Mouse (Mus musculus): Measurements from ENCODE around the gene Ipo4.

Gene Ipo4

DNA sequence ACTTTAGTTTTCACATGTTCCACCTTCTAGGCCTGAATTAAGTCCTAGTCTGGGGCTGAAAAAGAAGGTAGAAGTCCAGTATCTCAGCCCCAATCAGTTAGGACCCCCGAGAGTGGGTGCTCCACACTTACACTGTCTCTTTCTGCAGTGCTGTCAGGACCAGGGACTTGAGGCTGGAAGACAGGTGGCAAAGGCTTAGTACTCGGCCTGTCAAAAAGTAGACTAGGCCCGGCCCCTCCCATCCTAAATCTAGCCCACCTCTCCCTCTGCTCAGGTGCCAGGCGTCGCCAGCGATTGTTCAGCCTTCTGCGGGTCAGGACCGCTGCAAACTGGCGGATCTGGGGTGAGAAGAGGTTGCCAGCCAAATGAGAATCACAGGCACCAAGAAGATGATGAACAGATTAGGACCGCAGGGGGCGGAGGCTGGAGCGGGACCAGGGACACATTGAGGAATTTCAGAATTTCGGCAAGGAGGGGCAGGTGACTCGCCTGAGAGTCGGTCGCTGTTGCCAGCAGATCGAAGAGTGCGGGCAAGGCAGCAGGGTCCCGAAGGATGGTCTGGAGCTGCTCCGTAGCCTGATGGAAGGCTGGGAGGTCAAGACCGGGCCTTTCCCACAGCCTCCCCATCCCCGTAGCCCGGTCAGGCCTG lies 759 bp downstream of the Ipo4 start:
- CTCF ChIA-PET: interaction anchor here (0.7 kb wide), 1 partner anchor 110 kb away, joined by 3 read pairs; no protein-coding TSS in a partner anchor

DNA sequence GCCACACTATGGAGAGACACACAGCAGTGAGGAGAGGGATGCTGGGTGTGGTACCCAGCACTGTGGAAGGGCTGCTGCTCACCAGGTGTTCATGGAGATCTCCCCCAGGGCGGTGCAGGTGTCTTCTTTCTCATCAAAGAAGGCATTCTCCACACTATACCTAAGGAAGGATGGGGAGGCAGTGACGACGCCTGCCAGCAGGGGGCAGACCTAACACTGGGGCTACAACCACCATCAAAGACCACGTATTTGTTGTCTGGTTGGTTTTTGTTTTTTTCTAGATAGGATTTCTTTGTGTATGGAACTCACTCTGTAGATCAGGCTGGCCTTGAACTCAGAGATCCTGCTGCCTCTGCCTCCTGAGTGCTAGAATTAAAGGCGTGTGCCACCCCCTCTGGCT lies 6.4 kb downstream of the Ipo4 start:
- CTCF ChIA-PET: interaction anchor here (0.6 kb wide), 1 partner anchor 113 kb away, joined by 3 read pairs; no protein-coding TSS in a partner anchor

- CTCF ChIA-PET: no interaction called here
Measured at GRCm38 (mm10) chr14:55628077-55628827, 7.5 kb downstream of the Ipo4 start.

GRCm38 (mm10) chr14:55618486-55619195 lies 17.1 kb downstream of the Ipo4 start:
- CTCF ChIA-PET: interaction anchor here (0.5 kb wide), 1 partner anchor 26 kb away, joined by 5 read pairs; no protein-coding TSS in a partner anchor

GRCm38 (mm10) chr14:55617822-55618221 lies 17.9 kb downstream of the Ipo4 start, which contains the start of gene Rec8:
TSS of gene Rec8 (plus strand) at chr14:55618037.
- CTCF ChIA-PET: interaction anchor here (0.6 to 0.8 kb wide), 2 partner anchors 163 to 1064 kb away, joined by 3 to 12 read pairs; no protein-coding TSS in a partner anchor

DNA sequence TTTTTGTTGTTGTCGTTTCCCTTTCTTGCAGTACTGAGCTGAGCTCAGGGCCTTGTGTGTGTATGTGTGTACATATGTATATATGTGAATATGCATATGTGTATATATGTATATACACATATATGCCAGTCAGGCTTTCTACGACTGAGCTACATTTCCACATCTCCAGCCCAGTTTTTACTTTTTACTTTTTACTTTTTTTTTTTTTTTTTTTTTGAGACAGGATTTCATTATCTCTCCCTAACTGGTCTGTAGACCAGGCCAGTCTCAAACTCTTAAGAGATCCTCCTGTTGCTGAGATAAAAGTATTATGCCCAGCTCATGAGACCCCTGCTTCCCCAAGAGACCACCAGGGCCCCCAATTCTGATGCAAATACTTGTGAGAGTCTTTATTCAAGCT lies 18.9 kb downstream of the Ipo4 start:
- CTCF ChIA-PET: interaction anchor here (0.6 to 0.7 kb wide), 3 partner anchors 17 to 61 kb away, joined by 4 to 10 read pairs (median 5); no protein-coding TSS in a partner anchor

DNA sequence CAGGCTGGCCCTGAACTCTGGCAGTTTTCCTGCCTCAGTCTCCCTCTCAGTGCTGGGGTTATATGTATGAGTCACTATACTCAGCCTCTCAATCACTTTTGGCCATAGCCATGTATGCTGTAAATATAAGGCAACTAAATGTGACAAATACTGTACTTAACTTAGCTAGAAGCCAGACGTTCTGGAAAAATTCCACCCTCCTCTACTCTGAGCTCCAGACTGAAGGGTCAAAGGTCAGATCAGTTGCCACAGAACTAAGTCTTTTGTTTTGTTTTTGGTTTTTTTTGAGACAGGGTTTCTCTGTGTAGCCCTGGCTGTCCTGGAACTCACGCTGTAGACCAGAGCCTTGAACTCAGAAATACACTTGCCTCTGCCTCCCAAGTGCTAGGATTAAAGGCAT lies 19.9 kb downstream of the Ipo4 start:
- CTCF ChIA-PET: no interaction called here

- CTCF ChIA-PET: no interaction called here
Measured at GRCm38 (mm10) chr14:55614565-55615178, 21.1 kb downstream of the Ipo4 start.

- CTCF ChIA-PET: no interaction called here
Measured at GRCm38 (mm10) chr14:55613346-55613745, 22.4 kb downstream of the Ipo4 start.

GRCm38 (mm10) chr14:55608339-55608738 lies 27.4 kb downstream of the Ipo4 start:
- CTCF ChIA-PET: no interaction called here

DNA sequence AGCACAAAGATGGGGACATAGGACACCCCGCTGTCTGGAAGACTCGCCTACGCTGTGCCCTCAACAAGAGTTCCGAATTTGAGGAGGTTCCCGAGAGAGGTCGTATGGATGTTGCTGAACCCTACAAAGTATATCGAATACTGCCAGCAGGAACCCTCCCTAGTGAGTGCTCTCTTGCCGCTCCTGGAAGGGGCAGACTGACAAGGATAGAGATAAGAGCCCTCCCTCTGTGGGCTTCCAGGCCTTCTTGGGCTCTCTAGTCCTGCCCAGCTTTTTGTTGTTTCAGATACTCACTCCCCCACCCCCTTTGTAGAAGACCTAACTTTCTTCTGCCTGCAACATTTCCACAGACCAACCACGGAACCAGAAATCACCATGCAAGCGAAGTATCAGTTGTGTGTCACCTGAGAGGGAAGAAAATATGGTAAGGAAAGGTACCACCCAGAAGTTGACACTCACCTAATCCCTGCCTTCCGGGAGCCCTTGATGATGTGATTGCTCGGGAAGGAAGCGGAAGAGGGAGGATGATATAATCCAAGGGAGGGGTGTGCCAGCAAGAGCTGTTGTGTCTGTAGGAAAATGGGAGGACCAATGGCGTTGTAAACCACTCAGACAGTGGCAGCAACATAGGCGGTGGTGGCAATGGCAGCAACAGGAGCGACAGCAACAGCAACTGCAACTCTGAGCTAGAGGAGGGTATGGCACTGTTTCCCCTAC lies 29.9 kb downstream of the Ipo4 start:
- CTCF ChIA-PET: interaction anchor here (0.5 to 0.7 kb wide), 2 partner anchors 54 to 59 kb away, joined by 3 to 8 read pairs; partner anchors contain the start of gene Mdp1

DNA sequence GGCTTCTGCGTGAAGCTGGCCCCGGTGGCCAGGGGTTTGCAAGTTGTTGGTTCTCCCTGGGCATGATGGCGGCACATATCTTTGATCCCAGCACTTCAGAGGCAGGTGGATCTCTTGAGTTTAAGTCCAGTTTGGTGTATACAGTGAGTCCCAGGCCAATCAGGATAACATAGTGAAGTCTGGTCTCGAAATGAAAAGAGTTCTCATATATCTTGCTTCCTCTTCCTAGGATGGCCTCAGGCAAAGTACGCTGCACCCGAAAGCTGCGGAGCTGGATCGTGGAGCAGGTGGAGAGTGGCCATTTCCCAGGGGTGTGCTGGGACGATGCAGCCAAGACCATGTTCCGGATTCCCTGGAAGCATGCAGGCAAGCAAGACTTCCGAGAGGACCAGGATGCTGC lies 30.9 kb downstream of the Ipo4 start:
- CTCF ChIA-PET: interaction anchor here (0.8 kb wide), 1 partner anchor 419 kb away, joined by 3 read pairs; no protein-coding TSS in a partner anchor

DNA sequence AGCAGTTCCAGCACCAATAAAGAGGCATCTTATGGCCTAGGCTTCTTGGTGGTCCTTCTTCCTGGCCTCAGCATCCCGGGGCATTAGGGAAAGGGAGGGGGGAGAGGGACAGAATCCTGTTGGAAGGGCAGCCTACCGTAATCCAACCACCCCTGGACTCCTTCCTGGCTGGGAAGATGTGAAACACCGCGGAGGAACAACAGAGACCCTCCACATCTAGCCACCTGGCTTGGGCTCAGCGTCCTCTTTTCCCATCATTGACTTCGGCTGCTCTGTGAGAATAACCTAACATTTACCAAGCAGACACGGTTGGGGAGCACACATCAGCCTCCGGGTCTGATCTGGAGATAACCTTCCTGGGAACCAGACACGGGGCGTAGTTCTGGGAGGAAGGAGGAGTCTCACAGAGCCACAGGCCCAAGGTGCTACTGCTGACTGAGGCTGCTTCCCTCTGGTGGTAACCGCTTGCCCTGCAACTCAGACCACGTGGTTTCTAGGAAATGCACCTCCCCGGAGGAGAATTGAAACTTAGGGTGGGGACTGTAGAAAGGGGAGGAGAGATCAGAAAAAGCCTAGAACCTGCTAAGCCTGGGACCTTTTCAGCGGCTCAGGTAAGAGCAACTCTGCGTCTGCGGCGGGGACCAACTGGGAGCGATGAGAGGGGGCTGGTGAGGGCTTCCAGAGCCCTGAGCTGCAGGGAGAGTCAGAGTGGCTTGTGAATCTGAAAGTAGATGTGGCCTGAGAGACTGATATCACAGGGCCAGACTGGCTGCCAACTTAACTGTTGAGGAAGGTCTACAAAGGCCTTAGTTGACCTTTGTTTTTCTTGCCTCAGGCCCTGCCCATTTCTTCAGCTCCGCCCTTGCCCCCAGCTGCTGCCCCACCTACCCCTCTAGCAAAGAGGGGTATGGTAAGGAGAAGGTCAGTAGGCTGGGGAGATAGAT lies 31.9 kb downstream of the Ipo4 start:
- CTCF ChIA-PET: interaction anchor here (0.8 kb wide), 1 partner anchor 418 kb away, joined by 3 read pairs; no protein-coding TSS in a partner anchor

DNA sequence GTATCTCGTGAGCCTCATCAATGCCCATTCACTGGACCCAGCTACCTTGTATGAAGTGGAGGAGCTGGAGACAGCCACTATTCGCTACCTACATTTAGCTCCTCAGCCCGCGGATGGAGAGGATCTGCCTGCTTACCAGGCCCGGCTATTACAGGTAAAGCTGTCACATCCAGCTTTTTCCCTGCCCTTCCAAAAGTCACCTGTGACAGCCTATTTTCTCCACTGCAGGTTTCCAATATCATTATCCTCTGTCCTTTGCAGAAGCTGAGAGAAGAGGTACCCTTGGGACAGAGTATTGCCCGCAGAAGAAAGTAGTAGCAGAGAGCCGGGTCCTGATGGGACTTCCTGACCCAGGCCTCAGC lies 32.5 kb downstream of the Ipo4 start, which contains the start of gene Irf9:
TSS of gene Irf9 (plus strand) at position 301 of the 362 bp plus-strand sequence.
- CTCF ChIA-PET: no interaction called here

DNA sequence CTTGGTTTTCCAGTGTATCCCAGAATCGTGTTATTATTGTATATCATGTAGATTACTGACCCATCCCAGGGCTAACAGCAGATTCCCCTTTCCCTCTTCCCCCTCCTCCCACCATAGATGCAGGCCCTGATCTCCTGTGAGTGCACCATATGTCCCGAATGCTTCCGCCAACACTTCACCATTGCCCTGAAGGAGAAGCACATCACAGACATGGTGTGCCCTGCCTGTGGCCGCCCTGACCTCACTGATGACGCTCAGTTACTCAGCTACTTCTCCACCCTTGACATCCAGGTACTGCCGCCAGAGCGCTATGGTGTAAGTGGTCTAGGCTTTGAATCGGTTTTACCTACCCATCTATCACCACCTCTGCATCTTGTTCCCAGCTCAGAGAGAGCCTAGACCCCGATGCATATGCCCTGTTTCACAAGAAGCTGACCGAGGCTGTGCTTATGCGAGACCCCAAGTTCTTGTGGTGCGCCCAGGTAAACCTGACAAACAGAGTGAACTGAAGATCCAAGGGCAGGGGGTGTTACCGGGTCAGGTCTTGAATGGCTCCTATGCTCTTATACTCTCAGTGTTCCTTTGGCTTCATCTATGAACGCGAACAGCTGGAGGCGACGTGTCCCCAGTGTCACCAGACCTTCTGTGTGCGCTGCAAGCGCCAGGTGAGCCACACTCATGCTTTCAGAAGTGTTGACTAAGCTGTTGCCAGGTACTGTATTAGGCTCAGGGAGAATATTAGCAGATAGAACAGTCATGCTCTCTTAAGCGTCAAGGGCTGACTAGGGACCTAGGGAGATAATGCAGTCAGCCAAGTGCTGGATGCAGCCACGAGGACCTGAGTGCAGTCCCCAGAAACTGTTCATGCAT lies 37.0 kb downstream of the Ipo4 start:
- CTCF ChIA-PET: no interaction called here

GRCm38 (mm10) chr14:55596036-55596690 lies 39.6 kb downstream of the Ipo4 start:
- CTCF ChIA-PET: no interaction called here

GRCm38 (mm10) chr14:55592226-55592625 lies 43.5 kb downstream of the Ipo4 start:
- CTCF ChIA-PET: no interaction called here

DNA sequence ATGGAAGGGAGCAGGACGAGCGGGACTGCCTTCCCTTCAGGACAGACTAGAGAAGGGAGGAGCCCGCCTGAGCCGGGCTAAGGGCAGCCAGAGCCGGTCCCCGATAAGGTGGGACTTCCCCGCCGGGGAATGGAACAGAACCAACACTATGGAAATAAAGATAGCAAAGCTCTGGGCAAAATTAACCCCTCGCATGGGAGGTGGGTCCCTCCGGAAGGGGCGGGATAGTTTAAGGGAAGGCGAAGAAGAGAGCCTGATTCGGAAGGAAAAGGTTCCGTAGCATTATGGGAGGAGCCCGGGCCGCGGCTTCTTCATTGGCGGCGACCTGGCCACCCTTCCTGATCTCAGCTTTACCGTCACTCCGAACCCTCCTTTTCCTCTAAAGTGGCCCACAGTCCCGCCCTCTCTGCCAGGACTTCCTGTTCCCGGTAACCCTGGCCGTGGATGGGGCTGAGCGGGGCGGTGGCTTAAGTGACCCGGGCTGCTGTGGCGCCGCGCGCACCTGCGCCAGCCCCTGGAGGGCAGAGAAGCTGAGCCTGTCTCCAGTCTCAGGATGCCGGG lies 44.3 kb downstream of the Ipo4 start, which contains the start of gene Rnf31:
TSS of gene Rnf31 (plus strand) at position 378 of the 561 bp plus-strand sequence.
- CTCF ChIA-PET: no interaction called here

Measured in spleen, embryonic (tissue).